Mouse (Mus musculus) hindbrain, embryonic 16.5 days (tissue): ENCODE results near the gene Gbx1. TPM values are rescaled to one million over a fixed set of nuclear protein-coding genes. Genes with fewer than 3 reads are reported as not detected.

Experiments
- ATAC-seq: fragments of 200-750 bp; cut with Nextera tagmentation; 2 replicates; pipeline ENCODE4 v1.8.0; 2017; ENCODE audit warnings: moderate TSS enrichment, moderate library complexity
- H3K27ac ChIP-seq: fragments of 300-500 bp; sonication (generic); 2 replicates; pipeline ENCODE4 v1.5.1; 2014; ENCODE audit warnings: low read depth, mild to moderate bottlenecking, control low read depth, low read length, moderate library complexity
- H3K27me3 ChIP-seq: fragments of 300-500 bp; sonication (generic); replicated peaks from 2 replicates; pipeline ENCODE4 v1.6.1; 2014; ENCODE audit warnings: low read length; ENCODE audit not compliant: control insufficient read depth, insufficient read depth
- H3K36me3 ChIP-seq: fragments of 300-500 bp; sonication (generic); 2 replicates; pipeline ENCODE4 v1.6.1; 2014; ENCODE audit warnings: mild to moderate bottlenecking, low read length, moderate library complexity, mixed read lengths; ENCODE audit not compliant: control insufficient read depth, insufficient read depth
- H3K4me1 ChIP-seq: fragments of 300-500 bp; sonication (generic); 2 replicates; pipeline ENCODE4 v1.6.1; 2014; ENCODE audit warnings: low read depth, low read length; ENCODE audit not compliant: control insufficient read depth, insufficient read depth
- H3K4me2 ChIP-seq: fragments of 300-500 bp; sonication (generic); 2 replicates; pipeline ENCODE4 v1.6.1; 2014; ENCODE audit warnings: mild to moderate bottlenecking, low read length, control low read depth, moderate library complexity
- H3K4me3 ChIP-seq: fragments of 300-500 bp; sonication (generic); 2 replicates; pipeline ENCODE4 v1.5.1; 2014; ENCODE audit warnings: mild to moderate bottlenecking, low read length, control low read depth, moderate library complexity
- H3K9ac ChIP-seq: fragments of 300-500 bp; sonication (generic); 2 replicates; pipeline ENCODE4 v1.6.1; 2014; ENCODE audit warnings: low read depth, mild to moderate bottlenecking, control low read depth, low read length, moderate library complexity
- H3K9me3 ChIP-seq: fragments of 300-500 bp; sonication (generic); 2 replicates; pipeline ENCODE4 v1.6.1; 2014; ENCODE audit warnings: mild to moderate bottlenecking, low read length, moderate library complexity; ENCODE audit not compliant: control insufficient read depth
- WGBS: fragments of 180-500 bp; shearing (Covaris S2); extraction: QIAGEN DNeasy Blood & Tissue Kit; methylation state at CpG from one replicate; pipeline ENCODE4 v1.1.7; 2014; 5-methylcytosine and 5-hydroxymethylcytosine counted together
- polyA plus RNA-seq: library from polyadenylated mRNA; unstranded; fragments of >200 nt; fragmentation: Nextera tagmentation; extraction: Ambion mirVana; gene quantifications from 2 replicates; pipeline ENCODE4 v1.2.1, GENCODE M21; 2015

Gene Gbx1
- polyA plus RNA-seq, 1 experiment from 2014 or later = 3.0 TPM

DNA sequence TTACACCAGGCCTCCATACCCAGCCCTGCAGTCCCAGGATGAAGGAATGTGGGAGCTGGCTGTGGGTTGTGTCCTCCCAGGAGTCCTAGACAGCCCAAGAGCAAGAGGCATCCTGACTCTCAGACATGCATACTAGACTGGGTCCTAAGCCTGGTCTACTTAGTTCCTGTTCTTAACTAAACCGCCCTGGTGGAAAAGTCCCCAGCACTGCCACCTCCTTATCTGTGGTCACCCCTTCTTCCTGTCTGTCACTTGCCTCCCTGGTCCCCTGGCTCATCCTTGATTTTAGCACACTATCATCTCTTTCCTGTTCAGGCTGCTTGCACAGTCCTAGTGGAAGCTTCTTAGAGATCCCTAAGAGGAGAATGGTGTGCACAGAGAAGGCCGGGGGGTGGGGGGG is 21.5 kb downstream of the Gbx1 start:
- no peak for ATAC-seq

GRCm38 (mm10) chr5:24502786-24503185 is 24.2 kb downstream of the Gbx1 start:
- H3K36me3 ChIP-seq = peaks cover 33% of the 10 kb centered on the region
- H3K9me3 ChIP-seq = no peaks in the 10 kb centered on the region
- no peak overlapping the region for H3K4me2 ChIP-seq
- ATAC-seq = no peak
- 82% methylated on average over 4 of the region's 4 CpGs for whole genome bisulfite sequencing
- H3K27me3 ChIP-seq = peaks cover 4% of the 10 kb centered on the region
- H3K4me3 ChIP-seq = no peak overlapping the region
- no peak overlapping the region for H3K9ac ChIP-seq
- H3K27ac ChIP-seq = no peak overlapping the region
- H3K4me1 ChIP-seq = peaks cover 11% of the 10 kb centered on the region

More for the DNA sequence above, 21.5 kb downstream of the Gbx1 start:
- WGBS = 58% methylated on average over 2 of the region's 2 CpGs
- Histone ChIP-seq H3K4me3 (no peak overlapping the region), H3K9ac (no peak overlapping the region), H3K27me3 (peaks cover 4% of the 10 kb centered on the region), H3K9me3 (no peaks in the 10 kb centered on the region), H3K4me2 (no peak overlapping the region), H3K4me1 (peaks cover 7% of the 10 kb centered on the region), H3K36me3 (peaks cover 17% of the 10 kb centered on the region), H3K27ac (no peak overlapping the region)

GRCm38 (mm10) chr5:24500851-24501250 is 26.2 kb downstream of the Gbx1 start:
- peaks cover 24% of the 10 kb centered on the region for H3K4me1 ChIP-seq
- H3K9ac ChIP-seq = no peak overlapping the region; the same call in 1 of the 2 replicates
- whole genome bisulfite sequencing = 70% methylated on average over 10 of the region's 11 CpGs
- H3K27ac ChIP-seq = no peak overlapping the region
- H3K27me3 ChIP-seq = peaks cover 4% of the 10 kb centered on the region
- H3K9me3 ChIP-seq = no peaks in the 10 kb centered on the region
- no peak overlapping the region for H3K4me3 ChIP-seq
- H3K36me3 ChIP-seq = peaks cover 33% of the 10 kb centered on the region
- H3K4me2 ChIP-seq = no peak overlapping the region
- 0 out of 2 replicates have a peak, but pooled peaks have one; percentile 5 for ATAC-seq

DNA sequence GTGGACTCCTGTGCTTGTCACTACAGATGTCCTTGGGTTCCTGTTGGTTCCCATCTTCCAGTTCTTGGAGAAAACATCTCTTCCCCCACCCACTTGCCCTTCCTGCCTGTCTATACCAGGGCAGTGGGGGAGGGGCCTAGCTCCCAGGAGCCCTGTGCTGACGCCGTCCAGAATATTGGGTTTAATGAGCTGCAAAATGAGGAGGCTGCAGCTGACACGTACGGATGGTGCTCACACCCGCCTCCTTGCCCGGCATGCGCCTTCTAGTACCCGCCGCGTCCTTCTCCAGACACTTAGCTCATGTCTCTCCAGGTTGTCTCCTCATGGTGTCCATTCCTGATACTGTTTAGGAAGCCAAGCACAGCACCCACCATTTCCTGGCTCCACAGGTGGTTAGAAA is 27.9 kb downstream of the Gbx1 start:
- Histone ChIP-seq H3K4me2 (no peak overlapping the region), H3K4me3 (no peak overlapping the region), H3K4me1 (peaks cover 24% of the 10 kb centered on the region), H3K27me3 (no peaks in the 10 kb centered on the region; the same call in 1 of the 2 replicates), H3K9me3 (no peaks in the 10 kb centered on the region), H3K9ac (no peak overlapping the region), H3K36me3 (peaks cover 33% of the 10 kb centered on the region), H3K27ac (no peak overlapping the region; the same call in 1 of the 2 replicates)
- no peak for ATAC-seq
- 51% methylated on average over 10 of the region's 10 CpGs for WGBS

- peaks cover 24% of the 10 kb centered on the region for H3K4me1 ChIP-seq
- peaks cover 38% of the 10 kb centered on the region for H3K36me3 ChIP-seq
Observed at GRCm38 (mm10) chr5:24497526-24497925, 29.5 kb downstream of the Gbx1 start.

DNA sequence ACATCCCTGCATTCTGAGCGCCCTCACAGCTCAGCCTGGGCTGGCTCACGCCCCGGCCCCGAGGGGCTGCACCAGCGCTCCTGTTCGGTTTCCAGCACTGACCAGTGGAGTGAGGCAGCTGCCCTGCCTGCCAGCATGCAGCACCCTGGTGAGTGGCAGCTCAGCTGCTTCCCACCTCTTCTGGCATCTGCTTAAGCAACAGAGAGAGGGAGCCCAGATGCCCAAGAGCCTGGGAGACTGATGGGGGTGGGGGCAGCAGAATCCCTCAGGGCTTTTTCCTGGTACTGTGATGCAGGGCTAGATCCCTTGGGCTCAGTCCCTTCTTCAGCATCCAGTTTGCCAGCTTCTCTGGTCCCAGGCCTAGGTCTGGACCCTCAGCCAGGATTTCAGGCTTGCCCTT is 30.2 kb downstream of the Gbx1 start:
- ATAC-seq = no peak
- Histone ChIP-seq H3K9me3 (no peaks in the 10 kb centered on the region), H3K36me3 (peaks cover 41% of the 10 kb centered on the region), H3K9ac (no peak overlapping the region), H3K4me3 (no peak overlapping the region), H3K27me3 (no peaks in the 10 kb centered on the region; the same call in 1 of the 2 replicates), H3K4me1 (peaks cover 24% of the 10 kb centered on the region), H3K27ac (no peak overlapping the region), H3K4me2 (no peak overlapping the region)
- 29% methylated on average over 6 of the region's 6 CpGs for WGBS

More at GRCm38 (mm10) chr5:24497526-24497925, 29.5 kb downstream of the Gbx1 start:
- H3K27ac ChIP-seq = no peak overlapping the region
- no peaks in the 10 kb centered on the region for H3K9me3 ChIP-seq
- 48% methylated on average over 12 of the region's 12 CpGs for WGBS
- H3K9ac ChIP-seq = no peak overlapping the region
- ATAC-seq = no peak
- H3K4me3 ChIP-seq = no peak overlapping the region
- no peak overlapping the region for H3K4me2 ChIP-seq
- H3K27me3 ChIP-seq = no peaks in the 10 kb centered on the region; the same call in 1 of the 2 replicates

- Histone ChIP-seq H3K4me1 (peaks cover 26% of the 10 kb centered on the region), H3K4me3 (no peak overlapping the region), H3K27ac (no peak overlapping the region; the same call in 1 of the 2 replicates), H3K9me3 (no peaks in the 10 kb centered on the region), H3K9ac (no peak overlapping the region), H3K4me2 (no peak overlapping the region), H3K27me3 (no peaks in the 10 kb centered on the region), H3K36me3 (peaks cover 37% of the 10 kb centered on the region)
- 49% methylated on average over 15 of the region's 15 CpGs for WGBS
- no peak for ATAC-seq
Observed at GRCm38 (mm10) chr5:24495019-24495418, 32.0 kb downstream of the Gbx1 start.

GRCm38 (mm10) chr5:24492546-24493285 is 34.3 kb downstream of the Gbx1 start:
- peaks cover 42% of the 10 kb centered on the region for H3K36me3 ChIP-seq
- ATAC-seq = no peak

DNA sequence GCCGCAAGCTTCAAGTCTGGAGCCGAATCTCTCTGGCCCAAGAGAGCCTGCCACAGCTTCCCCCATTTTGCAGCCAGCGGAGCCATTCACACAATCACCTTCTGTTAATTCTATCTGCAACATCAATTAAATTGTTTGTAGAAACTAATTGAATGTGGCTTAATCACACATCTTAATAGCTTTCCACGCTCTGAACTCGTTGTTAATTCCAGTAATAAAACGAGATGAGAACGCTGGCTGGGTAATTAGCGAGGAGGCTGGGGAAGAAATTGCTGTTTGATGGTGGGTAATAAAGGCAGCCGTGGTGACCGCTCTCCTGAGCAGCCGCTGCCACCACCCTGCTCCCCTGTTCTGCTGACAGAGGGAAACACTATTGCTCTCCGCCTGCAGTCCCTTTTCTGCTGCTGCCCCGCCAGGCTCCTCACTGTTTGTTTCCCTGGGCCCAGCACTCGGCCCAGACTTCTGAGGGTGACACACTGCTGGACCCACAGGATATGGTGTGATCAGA is 36.5 kb downstream of the Gbx1 start:
- Histone ChIP-seq H3K36me3 (peaks cover 46% of the 10 kb centered on the region), H3K27me3 (no peaks in the 10 kb centered on the region), H3K4me3 (no peak overlapping the region), H3K9me3 (no peaks in the 10 kb centered on the region), H3K9ac (no peak overlapping the region), H3K27ac (peak overlapping the region; percentile 45), H3K4me1 (peaks cover 19% of the 10 kb centered on the region), H3K4me2 (no peak overlapping the region)
- ATAC-seq = peak; percentile 19; the same call in 1 of the 2 replicates
- WGBS = 57% methylated on average over 14 of the region's 14 CpGs

More at GRCm38 (mm10) chr5:24492546-24493285, 34.3 kb downstream of the Gbx1 start:
- H3K4me1 ChIP-seq = peaks cover 29% of the 10 kb centered on the region
- H3K27ac ChIP-seq = no peak overlapping the region
- no peak overlapping the region for H3K4me3 ChIP-seq
- no peak overlapping the region for H3K4me2 ChIP-seq
- H3K9ac ChIP-seq = no peak overlapping the region
- 79% methylated on average over 16 of the region's 16 CpGs for WGBS
- H3K9me3 ChIP-seq = no peaks in the 10 kb centered on the region
- no peaks in the 10 kb centered on the region for H3K27me3 ChIP-seq
